Mouse (Mus musculus) liver, adult 2 months (tissue): Measurements from ENCODE around the gene Gpha2.

Source experiments
- CTCF ChIP-seq: fragments of 200-500 bp; IDR thresholded peaks from 2 replicates; pipeline ENCODE4 v1.5.1; 2011; ENCODE audit warnings: low read depth, low read length, control low read depth
- POLR2A ChIP-seq: fragments of 200-500 bp; IDR thresholded peaks from 2 replicates; pipeline ENCODE4 v1.6.1; 2011; ENCODE audit warnings: low read length, control low read depth; ENCODE audit not compliant: insufficient read depth; ENCODE audit errors: extremely low read depth

GRCm38 (mm10) chr19:6271206-6271605 lies 45.0 kb downstream of the Gpha2 start:
- no peak for TF ChIP-seq CTCF
- no peak for TF ChIP-seq POLR2A
